Mouse (Mus musculus) c-Kit-positive CD71-negative TER-119-negative erythroid progenitor cells, embryonic 14.5 days (primary cell): ENCODE data around the gene Cd27.

Experiments used
- DNase-seq: peaks from one replicate; pipeline ENCODE4 v3.0.0-alpha.2; 2013; ENCODE audit warnings: low read depth

Gene Cd27

DNA sequence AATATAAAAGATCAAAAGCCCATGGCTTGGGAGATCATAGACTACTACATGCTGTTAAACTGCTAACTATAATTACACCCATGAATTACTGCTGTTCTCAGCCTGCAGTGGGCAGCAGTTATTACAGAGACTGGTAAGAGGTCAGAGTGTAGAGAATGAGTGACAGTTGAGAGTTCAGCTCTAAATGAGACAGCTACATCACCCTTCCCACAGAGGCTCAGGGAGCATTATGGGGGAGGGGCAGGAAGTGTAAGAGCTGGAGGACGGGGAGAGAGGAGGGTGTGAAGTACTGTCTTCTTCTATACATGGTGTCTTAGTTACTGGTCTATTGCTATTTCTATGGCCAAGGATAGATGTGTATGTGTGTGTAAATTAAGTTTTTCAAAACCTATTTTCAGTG lies 7.7 kb upstream of the Cd27 start:
- DNase-seq: no peak

DNA sequence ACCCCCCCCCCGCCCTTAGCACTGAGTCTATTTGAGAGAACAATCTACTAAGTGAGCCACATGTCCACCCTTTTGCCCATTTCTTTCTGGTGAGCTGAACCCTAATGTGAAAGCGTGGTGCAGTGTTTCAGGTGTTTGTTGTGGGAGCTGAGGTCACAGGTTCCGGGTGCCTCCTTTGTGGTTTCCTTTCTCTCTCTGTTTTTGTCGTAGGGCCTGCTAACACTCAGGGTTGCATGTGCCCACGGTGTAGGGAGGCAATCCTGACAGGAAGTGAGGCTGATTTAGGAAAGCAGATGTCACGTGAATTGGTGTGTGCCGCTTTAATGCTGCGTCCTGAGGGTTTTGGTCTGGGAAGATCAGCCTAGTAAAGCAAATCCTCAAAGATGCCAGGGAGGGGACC lies 4.8 kb upstream of the Cd27 start:
- DNase-seq: no peak

DNA sequence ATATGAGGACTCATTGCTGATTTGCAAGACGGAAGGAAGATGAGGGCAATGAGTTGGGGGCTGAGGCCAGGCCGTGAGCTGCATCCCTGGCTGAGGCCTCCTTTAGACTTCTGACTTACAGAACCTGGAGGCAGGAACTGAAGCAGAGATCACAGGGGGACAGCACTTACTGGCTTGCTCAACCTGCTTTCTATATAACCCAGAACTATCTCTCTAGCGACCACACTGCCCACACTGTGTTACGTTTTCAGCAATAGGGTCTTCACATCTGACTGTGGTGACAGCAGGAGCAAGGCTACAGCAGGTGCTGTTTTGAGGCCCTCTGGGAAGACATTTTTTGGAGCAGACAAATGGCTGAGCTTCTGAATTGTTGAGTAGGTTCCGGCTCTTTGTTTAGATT lies 3.8 kb upstream of the Cd27 start:
- no peak for DNase-seq

DNA sequence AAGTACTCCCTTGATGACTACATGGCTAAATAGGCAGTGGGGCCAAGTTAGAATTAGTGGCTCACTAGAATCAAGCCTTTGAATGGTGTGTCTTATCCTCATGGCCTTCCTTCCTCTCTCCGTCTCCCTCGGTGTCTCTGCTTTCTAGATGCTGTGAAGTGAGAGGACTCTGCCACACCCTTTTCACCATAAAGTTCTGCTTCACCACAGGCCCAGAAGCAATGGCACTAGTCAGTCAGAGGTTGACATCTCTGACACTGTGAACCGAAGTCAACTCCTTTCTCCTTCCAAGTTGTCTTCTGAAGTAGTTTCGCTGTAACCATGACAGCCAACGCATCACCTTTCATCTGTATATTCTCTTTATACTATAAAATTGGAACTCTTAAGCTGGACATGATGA lies 2.7 kb upstream of the Cd27 start:
- no peak for DNase-seq

DNA sequence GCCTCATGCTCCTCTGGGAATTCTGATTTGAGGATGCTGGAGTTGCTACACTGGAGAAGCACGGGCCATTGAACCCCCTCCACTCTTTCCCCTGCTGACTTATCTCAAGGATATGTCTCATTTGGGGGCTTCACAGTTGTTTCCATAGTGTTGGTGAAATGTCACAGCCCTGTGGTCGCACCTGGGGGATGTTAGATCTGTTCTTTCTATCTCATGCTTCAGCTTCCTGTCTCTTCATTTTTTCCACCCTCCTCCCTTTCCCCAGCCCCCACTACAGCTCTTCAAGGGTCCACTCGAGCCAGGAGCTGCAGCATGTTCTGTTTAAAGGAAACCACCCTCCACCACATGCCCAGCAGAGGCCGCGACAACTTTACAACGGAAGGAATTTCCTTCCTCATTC lies 1.6 kb upstream of the Cd27 start:
- DNase-seq: no peak

DNA sequence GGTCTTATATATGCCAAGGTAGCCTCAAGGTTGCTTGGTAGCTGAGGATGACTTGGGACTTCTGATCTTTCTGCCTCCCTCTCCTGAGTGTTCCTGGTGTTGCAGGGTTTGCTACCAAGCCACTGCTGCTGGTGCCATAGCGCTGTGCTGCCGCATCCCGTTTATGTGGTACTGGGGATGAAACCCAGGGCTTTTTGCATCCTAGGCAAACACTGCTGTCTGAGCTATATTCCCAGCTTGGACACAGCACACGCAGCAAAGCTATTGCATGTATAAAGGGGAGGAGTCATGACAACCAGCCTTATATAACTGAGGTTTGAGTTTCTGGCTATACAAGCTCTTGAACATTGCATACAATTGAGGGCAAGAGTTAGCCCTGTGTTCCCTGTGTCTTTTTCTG lies 611 bp upstream of the Cd27 start:
- DNase-seq: no peak

DNA sequence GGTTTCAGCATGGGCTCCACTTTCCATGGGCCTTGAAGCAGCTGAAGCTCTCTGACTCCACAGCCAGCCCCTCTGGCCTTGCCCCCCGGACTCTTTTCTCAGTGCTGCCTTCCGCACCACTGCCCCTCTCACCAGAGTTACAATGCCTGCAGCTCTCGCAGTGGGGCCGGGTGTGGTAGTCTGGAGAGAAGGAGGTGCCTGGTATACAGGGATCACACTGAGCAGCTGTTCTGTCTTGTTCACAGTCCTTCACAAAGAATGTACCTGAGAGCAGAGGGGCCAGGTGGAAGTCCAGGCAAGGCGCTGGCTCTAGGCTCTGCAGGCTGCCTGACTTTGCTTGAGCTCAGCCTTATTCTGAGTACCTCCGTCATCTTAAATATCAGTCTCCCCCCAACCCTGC lies 469 bp downstream of the Cd27 start:
- DNase-seq: no peak

DNA sequence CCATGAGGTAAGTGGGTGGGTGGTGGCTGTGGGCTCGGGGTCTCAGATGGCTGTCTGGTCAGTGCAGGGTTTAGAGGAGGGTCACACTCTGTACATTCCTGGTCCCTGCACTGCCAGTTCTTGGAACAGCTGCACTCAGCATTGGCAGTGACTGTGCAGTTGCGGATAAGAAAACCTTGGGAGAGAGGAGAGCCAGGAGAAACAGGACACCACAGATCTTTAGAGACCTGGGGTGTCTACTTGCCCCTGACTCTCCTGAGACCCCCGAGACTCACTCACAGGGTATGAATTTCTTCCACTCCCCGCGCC lies 2.3 kb downstream of the Cd27 start:
- no peak for DNase-seq

DNA sequence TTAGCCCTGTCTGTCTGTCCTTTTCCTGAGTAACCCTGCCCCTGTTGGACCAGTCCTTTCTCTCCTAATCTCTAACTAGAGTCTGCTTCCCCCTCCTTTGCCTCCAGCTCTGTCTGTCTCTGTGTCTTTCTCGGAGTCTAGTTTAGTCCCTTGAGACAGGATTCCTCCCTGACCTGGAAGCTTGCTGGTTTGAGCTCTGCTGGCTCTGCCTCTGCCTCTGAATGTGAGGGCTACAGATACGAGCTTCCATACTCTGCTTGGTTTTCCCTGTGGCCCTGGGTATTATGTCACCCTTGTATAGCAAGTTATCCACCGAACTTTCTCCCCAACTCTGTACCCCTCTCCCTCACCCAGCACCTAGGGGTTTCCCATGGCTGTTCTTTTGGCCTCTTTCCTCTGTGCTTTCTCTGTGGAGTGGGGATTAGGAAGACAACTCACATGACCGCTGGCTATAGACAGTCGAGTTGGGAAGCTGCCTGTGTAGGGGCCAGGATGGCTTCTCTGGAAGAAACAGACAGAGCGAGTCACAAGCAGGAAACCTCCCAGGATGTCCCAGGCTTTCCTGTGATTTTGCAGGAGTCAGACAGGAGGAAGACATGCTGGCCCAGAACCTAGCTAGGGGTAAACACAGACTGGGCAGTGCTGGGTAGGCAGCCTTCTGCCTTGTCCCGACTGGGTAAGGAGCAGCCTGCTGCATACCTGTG lies 2.8 kb downstream of the Cd27 start:
- DNase-seq: no peak

DNA sequence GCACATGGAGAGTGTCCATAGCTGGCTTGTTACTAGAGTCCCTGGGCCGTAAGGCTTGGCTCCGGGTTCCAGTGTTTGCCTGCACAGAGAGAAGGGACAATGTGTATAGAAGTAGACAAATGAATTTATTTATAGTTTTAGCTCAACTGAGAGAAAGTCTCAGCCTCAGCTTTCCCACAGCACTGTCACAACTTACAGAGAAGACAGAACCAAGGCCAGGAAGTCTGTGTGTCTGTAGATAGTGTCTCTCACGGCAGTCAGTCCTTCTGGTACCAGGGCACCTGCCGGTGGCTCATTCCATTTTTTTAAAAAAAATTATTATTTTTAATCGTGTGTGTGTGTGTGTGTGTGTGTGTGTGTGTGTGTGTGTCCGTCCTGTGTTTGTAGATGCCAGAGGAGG lies 4.3 kb downstream of the Cd27 start:
- DNase-seq: no peak

DNA sequence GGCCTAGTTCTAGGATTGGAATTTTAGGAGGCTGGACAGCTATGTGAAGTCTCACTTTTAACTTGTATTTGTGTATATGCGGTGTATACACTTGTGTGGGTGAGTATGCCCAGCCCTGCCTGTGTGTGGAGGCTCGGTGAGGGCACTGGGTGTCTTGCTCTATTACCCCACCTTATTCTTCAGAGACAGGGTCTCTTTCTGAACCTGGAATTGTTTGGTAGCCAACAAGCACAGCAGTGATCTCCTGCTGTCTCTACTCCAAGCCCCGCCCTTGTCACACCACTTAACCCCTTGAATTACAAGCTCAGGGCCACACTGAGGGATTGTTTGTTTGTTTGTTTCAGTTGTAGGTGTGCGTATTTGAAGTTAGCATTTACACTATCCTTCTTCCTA lies 4.8 kb downstream of the Cd27 start:
- no peak for DNase-seq

DNA sequence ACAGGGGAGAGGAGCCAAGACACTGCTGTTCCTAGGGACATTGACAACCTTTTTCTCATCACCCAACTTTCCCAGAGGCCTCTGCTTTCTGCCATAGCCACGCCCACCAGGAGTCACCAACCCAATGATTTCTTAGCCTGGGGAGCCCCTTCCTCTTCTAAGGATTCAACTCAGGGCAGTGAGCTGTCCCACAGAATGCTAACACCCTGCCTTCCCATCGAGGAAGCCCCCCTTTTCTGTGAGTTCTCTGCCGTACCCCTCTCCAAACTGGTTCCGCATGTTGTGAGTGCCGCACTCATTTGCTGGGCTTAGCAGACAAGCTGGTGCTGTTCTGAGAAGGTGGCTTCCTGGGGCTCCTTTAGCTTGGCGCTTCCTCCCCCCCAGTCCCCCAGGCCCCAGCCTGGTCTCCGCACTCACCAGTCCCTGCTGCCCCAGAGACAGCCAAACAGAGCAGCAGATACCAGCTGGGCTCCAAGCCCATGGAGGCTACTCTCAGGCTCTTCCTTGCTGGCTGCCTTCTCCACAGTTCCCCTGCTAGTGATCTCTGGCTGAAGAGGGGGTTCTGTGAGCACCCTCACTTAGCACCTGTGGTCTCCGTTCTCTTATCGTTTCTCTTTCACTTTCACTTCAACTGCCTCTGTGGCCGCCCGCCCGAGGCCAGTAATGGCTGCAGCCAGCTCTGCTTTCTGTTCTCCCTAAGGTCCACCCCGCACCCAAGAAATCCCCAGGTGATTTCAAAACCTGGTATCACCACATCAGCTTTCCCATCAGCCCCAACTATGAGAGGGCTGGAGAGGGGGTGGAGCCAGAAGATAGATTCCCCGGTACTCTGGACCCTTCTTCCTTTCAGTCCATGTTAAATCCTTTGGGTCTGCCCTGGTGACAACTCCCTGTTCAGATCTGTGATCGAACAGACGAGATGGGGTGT lies 5.4 kb downstream of the Cd27 start, which contains the start of gene Tapbpl:
Gene Tapbpl (minus strand): TSS at position 744 of the 928 bp plus-strand sequence.
- no peak for DNase-seq

DNA sequence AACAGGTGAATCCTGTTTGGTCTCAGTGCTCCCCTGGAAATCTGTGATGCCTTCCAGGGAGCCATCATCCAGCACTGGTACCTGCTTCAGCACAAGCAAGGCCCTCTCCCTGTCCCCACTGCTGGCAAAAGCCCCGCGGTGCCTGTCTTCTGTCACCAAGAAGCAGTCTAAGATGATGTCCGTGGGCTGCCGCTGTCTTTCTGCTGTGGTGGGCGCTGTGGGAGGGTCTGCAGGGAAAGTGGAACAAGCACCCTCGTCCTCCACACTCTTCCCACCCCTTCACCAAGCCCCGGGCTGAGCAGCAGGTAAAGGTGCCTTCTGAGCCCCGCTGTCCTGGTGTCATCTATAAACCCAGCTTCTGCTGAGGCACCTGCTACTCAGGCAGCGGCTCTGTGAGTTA lies 6.2 kb downstream of the Cd27 start:
- DNase-seq: no peak

DNA sequence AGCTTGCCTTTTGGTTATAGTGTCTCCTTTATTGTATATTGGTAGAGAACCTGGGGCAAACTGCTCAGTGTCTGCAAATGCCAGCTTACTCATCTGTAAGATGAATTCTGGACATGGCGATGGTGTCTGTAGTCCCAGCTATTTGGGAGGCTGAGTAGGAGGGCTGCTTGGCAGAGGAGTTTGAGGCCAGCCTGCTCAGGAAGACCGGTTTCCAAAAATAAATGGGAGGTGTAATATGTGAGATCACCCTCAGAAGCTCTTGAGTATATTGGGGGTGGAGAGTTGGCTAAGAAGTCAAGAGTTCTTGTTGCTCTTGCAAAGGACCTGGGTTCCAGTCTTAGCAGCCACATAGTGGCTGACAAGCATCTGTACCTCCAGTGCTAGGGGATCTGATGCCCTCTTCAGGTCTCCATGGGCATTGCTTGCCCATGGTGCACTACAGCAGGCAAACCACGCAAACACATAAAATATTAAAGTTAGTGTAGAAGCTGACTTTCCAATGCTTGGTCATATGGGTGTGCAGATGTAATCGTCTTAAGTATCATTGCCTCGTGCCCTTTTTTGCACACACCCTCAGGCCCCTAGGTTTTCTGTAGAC lies 11.2 kb downstream of the Cd27 start:
- no peak for DNase-seq

DNA sequence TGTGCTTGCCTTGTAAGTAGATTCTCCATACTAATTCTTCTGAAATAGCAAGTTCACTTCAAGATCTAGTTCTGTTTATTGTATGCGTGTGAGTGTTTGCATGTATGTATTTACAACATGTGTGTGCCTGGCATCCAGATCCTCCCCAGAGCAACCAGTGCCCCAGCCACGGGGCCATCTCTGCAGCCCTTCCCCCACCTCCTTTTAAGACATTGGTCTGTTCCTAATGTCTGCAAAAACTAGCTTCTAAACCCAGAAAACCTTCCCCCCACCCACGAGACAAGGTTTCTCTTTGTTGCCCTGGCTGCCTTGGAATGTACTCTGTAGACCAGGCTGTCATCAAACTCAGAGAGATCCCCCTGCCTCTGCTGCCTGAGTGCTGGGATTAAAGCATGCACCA lies 14.2 kb downstream of the Cd27 start:
- no peak for DNase-seq

DNA sequence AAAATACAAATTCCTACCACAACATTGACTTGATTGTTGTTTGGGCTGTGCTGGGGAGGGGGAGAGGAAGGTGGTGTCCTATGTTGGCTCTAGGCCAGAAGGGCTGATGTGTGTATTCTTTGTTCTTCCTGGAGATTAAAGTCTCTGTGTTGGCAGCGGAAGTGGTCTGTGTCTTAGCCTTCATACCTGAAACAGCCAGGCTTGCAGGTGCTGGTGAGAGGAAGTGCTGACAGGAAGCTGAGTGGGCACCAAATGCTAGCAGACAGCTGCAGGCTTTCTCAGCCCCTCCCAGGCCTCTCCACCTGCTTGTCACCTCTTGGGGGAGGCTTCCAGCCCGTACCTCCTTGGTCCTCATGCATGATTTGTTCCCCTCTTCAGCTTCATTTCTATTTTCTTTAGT lies 14.7 kb downstream of the Cd27 start:
- no peak for DNase-seq

DNA sequence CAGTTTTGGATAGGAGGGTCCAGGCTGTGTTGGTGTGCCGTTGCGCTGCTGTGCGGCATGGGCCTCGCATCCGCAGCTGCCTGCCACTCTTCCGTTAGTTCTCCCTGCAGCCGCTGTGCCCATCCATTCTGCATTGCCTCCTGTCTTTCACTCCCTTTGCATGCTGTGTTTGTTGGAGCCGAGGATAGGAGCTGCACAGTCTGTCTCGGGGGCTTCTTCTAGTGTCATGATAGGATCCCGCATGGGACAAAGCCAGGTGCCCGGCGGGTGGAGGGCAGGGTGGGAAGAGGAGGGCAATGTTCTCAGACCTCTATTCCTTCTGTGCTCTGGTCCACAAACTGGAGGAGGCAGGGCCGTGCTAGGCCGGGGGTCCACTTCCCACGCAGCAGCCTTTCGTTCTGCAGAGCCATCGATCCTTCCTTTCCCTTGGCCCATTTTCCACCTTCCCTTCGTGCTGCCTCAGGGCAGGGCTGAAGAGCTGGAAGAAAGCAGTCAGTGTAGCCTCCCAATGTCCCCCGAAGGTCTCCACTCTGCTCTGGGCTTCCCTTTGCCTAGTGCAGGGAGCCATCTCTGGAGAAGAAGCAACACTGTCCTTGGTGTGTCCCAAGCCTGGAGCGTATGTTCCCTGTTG lies 15.6 kb downstream of the Cd27 start:
- DNase-seq: no peak

DNA sequence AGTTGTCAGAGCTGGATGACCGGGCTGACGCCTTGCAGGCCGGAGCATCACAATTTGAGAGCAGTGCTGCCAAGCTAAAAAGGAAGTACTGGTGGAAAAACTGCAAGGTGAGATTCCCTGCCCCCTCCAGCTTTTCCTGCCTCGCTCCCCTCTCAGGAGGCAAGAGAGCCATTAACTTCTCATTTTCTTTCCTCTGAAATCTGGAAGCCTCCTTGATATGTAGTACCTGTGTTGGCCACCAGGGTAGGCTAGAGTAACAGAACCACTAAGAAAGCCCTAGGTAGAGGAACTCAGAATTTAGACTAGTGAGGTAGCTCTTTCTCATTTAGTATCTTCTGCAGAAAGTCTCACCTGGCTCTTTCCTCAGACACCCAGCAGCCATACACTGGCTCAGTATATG lies 17.8 kb downstream of the Cd27 start:
- DNase-seq: peak; percentile 87

DNA sequence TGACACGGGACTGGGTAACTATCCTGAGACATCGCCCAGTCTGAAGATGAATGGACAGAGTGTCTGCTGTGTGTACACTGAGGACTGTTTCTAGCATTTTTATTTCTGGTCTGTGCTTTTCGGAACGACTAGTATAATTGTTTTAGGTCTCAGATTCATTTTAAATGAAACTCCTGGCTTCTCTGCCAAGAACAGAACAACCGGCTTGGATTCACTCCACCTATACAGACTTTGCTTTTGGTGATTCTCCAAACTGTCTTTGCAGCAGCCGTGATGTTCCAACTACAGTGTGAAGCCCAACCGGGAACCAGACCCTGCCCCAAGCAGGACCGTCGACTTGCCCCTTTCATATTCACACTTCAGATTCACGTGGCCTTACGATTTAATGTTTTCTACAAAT lies 18.9 kb downstream of the Cd27 start:
- DNase-seq: no peak

DNA sequence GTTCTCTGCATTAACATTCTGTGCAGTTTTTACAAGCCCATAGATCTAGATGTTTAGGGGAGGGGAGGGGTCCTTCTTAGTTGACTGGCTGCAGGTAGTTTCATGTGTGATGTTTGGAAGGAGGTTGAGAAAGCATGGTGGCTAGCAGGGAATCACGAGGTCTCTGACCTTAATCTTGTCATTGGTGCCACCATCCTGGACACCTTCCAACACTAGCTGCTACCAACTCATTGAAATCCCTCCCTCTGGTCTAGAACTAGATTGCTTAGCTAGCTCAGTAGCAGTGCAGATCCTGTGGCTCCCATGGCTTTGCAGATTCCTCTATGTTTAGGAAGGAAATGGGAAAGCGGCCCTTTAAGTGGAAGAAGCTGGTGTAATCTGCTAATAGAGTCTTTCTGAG lies 19.9 kb downstream of the Cd27 start:
- DNase-seq: no peak

DNA sequence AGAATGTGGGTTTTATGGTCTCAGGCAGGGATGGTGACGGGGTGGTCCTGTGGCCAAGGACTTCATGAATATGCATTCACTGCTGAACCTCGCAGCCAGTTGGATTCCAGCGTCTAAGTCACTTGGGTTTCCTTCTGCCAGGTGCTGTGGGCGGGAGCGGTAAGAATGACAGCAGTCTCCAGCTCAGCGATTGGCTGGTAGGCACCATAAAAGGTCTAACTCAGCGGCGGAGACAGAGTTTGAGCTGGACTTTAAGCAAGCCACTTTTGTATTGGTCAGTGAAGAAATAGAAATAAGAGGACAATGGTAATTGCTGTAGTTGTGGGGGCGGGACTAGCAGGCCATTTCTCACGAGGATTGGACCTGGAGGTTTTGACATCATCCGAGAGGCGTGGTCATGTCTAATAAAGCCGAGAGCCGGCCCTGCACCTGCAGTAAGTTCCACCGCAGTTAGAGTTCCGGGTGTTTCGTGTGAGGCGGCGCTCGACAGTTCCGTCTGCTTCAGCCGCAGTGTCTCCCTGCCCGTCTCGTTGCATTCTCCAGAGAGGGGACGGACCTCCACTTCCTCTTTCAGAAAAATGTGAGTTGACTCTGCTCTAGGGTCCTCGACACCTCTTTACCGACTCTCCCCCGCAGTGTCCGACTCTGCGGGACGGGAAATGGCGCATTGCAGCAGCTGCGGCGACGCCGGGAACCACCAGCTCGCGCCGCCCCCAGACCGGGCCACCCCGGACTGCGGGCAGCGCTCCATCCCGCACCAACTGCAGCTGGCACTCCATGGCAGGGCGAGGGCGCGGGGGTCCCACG lies 21.5 kb downstream of the Cd27 start, which contains the start of gene Vamp1:
Gene Vamp1 (plus strand): TSS at position 404 of the 807 bp plus-strand sequence.
- DNase-seq: peak; percentile 98

DNA sequence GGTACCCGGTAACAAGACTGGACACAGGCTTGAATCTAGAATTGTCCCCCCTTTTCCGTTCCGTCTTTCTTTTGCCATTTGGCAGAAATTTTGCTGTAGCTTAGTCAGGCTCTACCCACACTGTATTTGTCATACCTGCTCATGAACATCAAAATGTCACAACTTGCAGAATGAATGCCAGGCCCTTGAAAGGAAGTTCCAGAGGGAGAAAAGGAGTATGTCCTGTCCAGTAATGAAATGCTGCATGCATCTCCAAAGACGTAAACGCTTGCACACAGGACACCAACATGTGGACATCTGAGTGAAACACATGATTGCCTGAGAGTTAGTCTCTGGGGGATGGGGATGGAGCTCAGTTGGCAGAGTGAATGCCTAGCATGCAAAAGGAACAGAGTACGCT lies 23.1 kb downstream of the Cd27 start:
- no peak for DNase-seq
